Mouse (Mus musculus) myocyte (in vitro differentiated cells): ENCODE data around the gene Kank1. TPM values are rescaled to one million over a fixed set of nuclear protein-coding genes. Genes with fewer than 3 reads are reported as not detected.

Experiments used
- H3K27me3 ChIP-seq: one replicate; pipeline ENCODE4 v1.6.1; 2011; ENCODE audit not compliant: control insufficient read depth, insufficient read depth, insufficient read length
- H3K36me3 ChIP-seq: one replicate; pipeline ENCODE4 v1.6.1; 2011; ENCODE audit not compliant: control insufficient read depth, insufficient read depth
- H3K4me2 ChIP-seq: one replicate; pipeline ENCODE4 v1.6.1; 2011; ENCODE audit warnings: low read depth, control low read depth
- H3K4me3 ChIP-seq: one replicate; pipeline ENCODE4 v1.5.1; 2011; ENCODE audit warnings: mild to moderate bottlenecking, control low read depth, moderate library complexity
- H3K79me2 ChIP-seq: one replicate; pipeline ENCODE4 v1.6.1; 2011; ENCODE audit not compliant: control insufficient read depth, insufficient read depth
- H3ac ChIP-seq: one replicate; pipeline ENCODE4 v1.6.1; 2011; ENCODE audit not compliant: control insufficient read depth, insufficient read length
- CEBPB ChIP-seq: IDR thresholded peaks from 2 replicates; pipeline ENCODE4 v1.6.1; 2011; ENCODE audit warnings: mild to moderate bottlenecking, moderate library complexity; ENCODE audit not compliant: poor library complexity, insufficient read depth, severe bottlenecking
- E2F4 ChIP-seq: IDR thresholded peaks from one replicate; pipeline ENCODE4 v1.6.1; 2011; ENCODE audit warnings: mild to moderate bottlenecking, control low read depth, moderate library complexity; ENCODE audit not compliant: insufficient read depth
- MAX ChIP-seq: IDR thresholded peaks from one replicate; pipeline ENCODE4 v1.6.1; 2011; ENCODE audit warnings: low read depth, mild to moderate bottlenecking, control low read depth
- MYOD1 ChIP-seq, 3 experiments: IDR thresholded peaks; one replicate each; pipeline ENCODE4 v1.6.1; 2011; ENCODE audit warnings: control low read depth in 2 of 3, low read depth in 2 of 3, mild to moderate bottlenecking in 2 of 3, moderate library complexity in 1 of 3; ENCODE audit not compliant: insufficient read length in 2 of 3, control insufficient read depth in 1 of 3
- MYOG ChIP-seq, 3 experiments: IDR thresholded peaks; one replicate each; pipeline ENCODE4 v1.6.1; 2011; ENCODE audit warnings: control low read depth in 2 of 3, low read depth in 2 of 3, mild to moderate bottlenecking in 2 of 3; ENCODE audit not compliant: insufficient read length in 2 of 3, control insufficient read depth in 1 of 3, insufficient read depth in 1 of 3
- POLR2A ChIP-seq: IDR thresholded peaks from one replicate; pipeline ENCODE4 v1.6.1; 2011; ENCODE audit warnings: low read depth, mild to moderate bottlenecking, control low read depth, moderate library complexity; ENCODE audit not compliant: insufficient read length
- POLR2AphosphoS2 ChIP-seq: IDR thresholded peaks from one replicate; pipeline ENCODE4 v1.6.1; 2011; ENCODE audit warnings: low read depth, control low read depth; ENCODE audit not compliant: insufficient read length
- REST ChIP-seq: IDR thresholded peaks from one replicate; pipeline ENCODE4 v1.6.1; 2011; ENCODE audit warnings: mild to moderate bottlenecking, control low read depth, moderate library complexity; ENCODE audit not compliant: insufficient read depth, insufficient read length
- SRF ChIP-seq: IDR thresholded peaks from one replicate; pipeline ENCODE4 v1.6.1; 2011; ENCODE audit warnings: low read depth; ENCODE audit not compliant: control insufficient read depth, insufficient read length
- TCF12 ChIP-seq: IDR thresholded peaks from one replicate; pipeline ENCODE4 v1.6.1; 2011; ENCODE audit warnings: mild to moderate bottlenecking, control low read depth; ENCODE audit not compliant: poor library complexity, insufficient read depth, severe bottlenecking
- TCF3 ChIP-seq: IDR thresholded peaks from one replicate; pipeline ENCODE4 v1.6.1; 2011; ENCODE audit warnings: low read depth, control low read depth; ENCODE audit not compliant: insufficient read length
- USF1 ChIP-seq: IDR thresholded peaks from one replicate; pipeline ENCODE4 v1.6.1; 2011; ENCODE audit warnings: low read depth, mild to moderate bottlenecking, control low read depth, moderate library complexity
- polyA plus RNA-seq: library from polyadenylated mRNA; unstranded; fragments of >200 nt; fragmentation: generic; extraction: Trizol; gene quantifications from one replicate; pipeline ENCODE4 v1.2.1, GENCODE M21; 2012; ENCODE audit warnings: missing spikeins

Gene Kank1
- polyA plus RNA-seq, 1 experiment: 4.3 TPM

DNA sequence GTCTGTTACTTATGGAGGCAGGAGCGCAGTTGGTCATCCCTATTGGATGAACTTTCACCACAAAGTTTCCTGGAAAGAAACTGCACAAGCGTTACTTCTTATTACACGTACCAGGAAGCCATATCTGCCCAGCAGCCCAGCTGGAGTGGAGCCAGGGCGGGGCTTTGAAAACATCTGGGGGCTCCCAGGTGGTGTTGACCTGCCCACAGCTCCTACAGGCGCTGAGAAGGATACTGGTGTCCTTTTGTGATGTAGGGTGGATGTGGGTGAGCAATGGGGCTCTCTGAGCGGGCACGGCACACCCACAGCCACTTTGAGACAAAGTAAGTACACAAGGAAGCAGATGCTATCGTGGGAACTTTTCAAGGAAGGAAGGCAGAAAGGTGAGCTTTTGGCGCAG lies 133.7 kb downstream of the Kank1 start:
- H3K27me3 ChIP-seq: no peaks in the 10 kb centered on the region
- no peak overlapping the region for H3K4me2 ChIP-seq
- H3K4me3 ChIP-seq: no peak overlapping the region
- H3K79me2 ChIP-seq: no peaks in the 10 kb centered on the region
- H3ac ChIP-seq: no peak overlapping the region
- TF ChIP-seq MYOG (IDR thresholded peaks at IDR 0.05; ENCODE audit: control insufficient read depth in 1 of 3, insufficient read depth in 1 of 3, insufficient read length in 2 of 3, low read depth in 2 of 3) (no peak), SRF (no peak), E2F4 (no peak), POLR2AphosphoS2 (no peak), MYOD1 (IDR thresholded peaks at IDR 0.05; ENCODE audit: control insufficient read depth in 1 of 3, insufficient read length in 2 of 3, low read depth in 2 of 3) (no peak), REST (no peak), CEBPB (no peak), POLR2A (no peak), TCF3 (no peak), MAX (no peak), TCF12 (no peak), USF1 (no peak)
- H3K36me3 ChIP-seq: no peaks in the 10 kb centered on the region

DNA sequence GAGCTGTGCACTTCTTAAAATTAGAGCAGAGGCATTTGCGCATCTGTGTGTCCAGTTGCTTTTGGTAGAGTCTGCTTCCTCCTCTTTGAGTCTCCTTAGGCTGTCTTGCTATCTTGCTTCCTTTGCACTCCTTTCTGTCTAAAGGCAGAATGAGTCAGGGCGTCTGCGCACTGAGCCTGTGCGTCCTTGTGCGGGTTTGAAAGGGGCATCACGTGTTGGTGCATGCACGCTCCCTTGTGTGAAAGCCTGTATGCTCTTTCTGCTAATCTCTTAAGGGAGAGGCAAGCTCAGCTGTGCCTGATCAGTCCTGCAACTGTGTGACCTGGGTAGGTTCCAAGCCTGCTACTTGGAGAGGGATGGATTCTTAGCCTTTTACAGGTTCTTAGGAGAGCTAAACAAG lies 136.0 kb downstream of the Kank1 start:
- Histone ChIP-seq H3K27me3 (no peaks in the 10 kb centered on the region), H3K4me2 (no peak overlapping the region), H3K4me3 (no peak overlapping the region), H3ac (no peak overlapping the region), H3K79me2 (no peaks in the 10 kb centered on the region), H3K36me3 (no peaks in the 10 kb centered on the region)
- TF ChIP-seq POLR2A (no peak), CEBPB (no peak), MYOD1 (IDR thresholded peaks at IDR 0.05; ENCODE audit: control insufficient read depth in 1 of 3, insufficient read length in 2 of 3, low read depth in 2 of 3) (no peak), USF1 (no peak), SRF (no peak), REST (no peak), E2F4 (no peak), MAX (no peak), TCF3 (no peak), POLR2AphosphoS2 (no peak), MYOG (IDR thresholded peaks at IDR 0.05; ENCODE audit: control insufficient read depth in 1 of 3, insufficient read depth in 1 of 3, insufficient read length in 2 of 3, low read depth in 2 of 3) (no peak), TCF12 (no peak)

DNA sequence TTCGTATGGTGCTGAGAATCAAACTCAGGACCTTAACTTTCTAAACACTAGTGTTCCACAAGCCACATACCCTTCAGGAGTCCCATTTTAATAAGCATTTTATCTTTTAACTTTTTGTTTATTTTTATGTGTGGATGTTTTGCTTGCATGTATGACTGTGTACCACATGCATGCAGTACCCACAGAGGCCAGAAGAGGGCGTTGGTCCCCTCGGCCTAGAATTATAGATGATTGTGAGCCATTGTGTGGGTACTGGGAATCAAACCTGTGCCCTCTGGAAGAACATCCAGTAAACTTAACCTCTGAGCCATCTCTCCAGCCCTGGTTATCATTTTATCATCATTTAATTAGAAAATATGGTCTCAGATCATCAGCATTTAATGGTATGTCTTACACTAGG lies 136.8 kb downstream of the Kank1 start:
- no peak for TF ChIP-seq TCF12
- no peak for TF ChIP-seq MYOD1 (IDR thresholded peaks at IDR 0.05; ENCODE audit: control insufficient read depth in 1 of 3, insufficient read length in 2 of 3, low read depth in 2 of 3)
- TF ChIP-seq E2F4: no peak
- no peak for TF ChIP-seq MAX
- no peak for TF ChIP-seq REST
- TF ChIP-seq TCF3: no peak
- TF ChIP-seq POLR2AphosphoS2: no peak
- no peak for TF ChIP-seq CEBPB
- no peak for TF ChIP-seq MYOG (IDR thresholded peaks at IDR 0.05; ENCODE audit: control insufficient read depth in 1 of 3, insufficient read depth in 1 of 3, insufficient read length in 2 of 3, low read depth in 2 of 3)
- TF ChIP-seq POLR2A: no peak
- no peak for TF ChIP-seq SRF
- TF ChIP-seq USF1: no peak
- no peaks in the 10 kb centered on the region for H3K79me2 ChIP-seq
- H3ac ChIP-seq: no peak overlapping the region
- H3K36me3 ChIP-seq: no peaks in the 10 kb centered on the region
- no peak overlapping the region for H3K4me2 ChIP-seq
- no peak overlapping the region for H3K4me3 ChIP-seq
- H3K27me3 ChIP-seq: no peaks in the 10 kb centered on the region

DNA sequence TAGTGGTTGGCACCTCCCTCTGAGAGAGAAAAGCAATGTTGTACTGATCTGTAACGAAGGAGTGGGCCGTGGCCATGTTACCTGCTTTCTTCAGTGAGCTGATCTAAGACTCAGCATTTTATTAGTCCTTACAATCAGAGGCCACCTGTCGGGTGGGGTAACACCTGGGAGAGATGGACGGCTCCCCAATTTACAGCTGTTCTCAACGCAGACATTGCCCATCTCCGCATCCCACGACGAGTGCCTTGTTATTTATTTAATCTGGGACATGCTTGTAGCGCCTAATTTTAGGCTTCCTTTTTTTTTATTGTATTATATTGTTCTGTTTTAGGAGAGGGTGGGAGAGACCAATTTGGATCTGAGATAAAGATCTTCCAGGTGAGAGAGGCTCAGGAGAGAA lies 137.4 kb downstream of the Kank1 start:
- no peaks in the 10 kb centered on the region for H3K27me3 ChIP-seq
- no peak overlapping the region for H3K4me2 ChIP-seq
- TF ChIP-seq MYOG (IDR thresholded peaks at IDR 0.05; ENCODE audit: control insufficient read depth in 1 of 3, insufficient read depth in 1 of 3, insufficient read length in 2 of 3, low read depth in 2 of 3): no peak
- TF ChIP-seq REST: no peak
- no peak for TF ChIP-seq SRF
- TF ChIP-seq POLR2AphosphoS2: no peak
- TF ChIP-seq USF1: no peak
- TF ChIP-seq CEBPB: no peak
- TF ChIP-seq TCF3: no peak
- no peak for TF ChIP-seq POLR2A
- TF ChIP-seq TCF12: no peak
- TF ChIP-seq E2F4: no peak
- no peak for TF ChIP-seq MAX
- no peak for TF ChIP-seq MYOD1 (IDR thresholded peaks at IDR 0.05; ENCODE audit: control insufficient read depth in 1 of 3, insufficient read length in 2 of 3, low read depth in 2 of 3)
- H3K36me3 ChIP-seq: no peaks in the 10 kb centered on the region
- no peak overlapping the region for H3K4me3 ChIP-seq
- no peak overlapping the region for H3ac ChIP-seq
- H3K79me2 ChIP-seq: no peaks in the 10 kb centered on the region

DNA sequence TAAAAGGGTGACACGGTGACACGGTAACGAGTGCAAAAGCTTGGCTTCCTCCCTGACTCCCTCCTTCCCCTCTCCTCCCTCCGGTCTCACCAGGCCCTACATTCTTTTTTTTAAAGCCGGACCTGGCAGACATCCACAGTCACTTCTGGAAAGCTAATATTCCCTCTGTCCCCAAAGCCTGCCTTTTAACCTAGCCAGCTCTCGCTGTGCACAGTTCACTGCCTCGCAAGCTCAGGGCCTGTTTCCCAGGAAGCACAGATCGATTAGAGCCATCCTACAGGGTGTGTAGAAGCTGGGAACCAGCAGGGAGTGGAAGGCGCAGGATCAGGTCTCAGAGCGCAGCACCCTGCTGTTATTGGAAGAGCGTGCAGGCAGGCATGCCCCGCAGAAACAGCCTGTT lies 138.2 kb downstream of the Kank1 start:
- no peak overlapping the region for H3ac ChIP-seq
- no peak overlapping the region for H3K4me2 ChIP-seq
- no peak for TF ChIP-seq MYOG (IDR thresholded peaks at IDR 0.05; ENCODE audit: control insufficient read depth in 1 of 3, insufficient read depth in 1 of 3, insufficient read length in 2 of 3, low read depth in 2 of 3)
- no peak for TF ChIP-seq REST
- TF ChIP-seq SRF: no peak
- H3K36me3 ChIP-seq: no peaks in the 10 kb centered on the region
- H3K27me3 ChIP-seq: no peaks in the 10 kb centered on the region
- H3K4me3 ChIP-seq: no peak overlapping the region
- no peaks in the 10 kb centered on the region for H3K79me2 ChIP-seq
